Mouse (Mus musculus) cortical plate, adult 2 months (tissue): ENCODE measurements at regions not wholly inside any gene's neighbourhood (a gene's known extent, or its start where the extent isn't known, plus 50 kb on each side); places are given as distances from the start of the nearest gene placed in this dataset.

ENCODE experiments used
- CTCF ChIP-seq: fragments of 200-500 bp; IDR thresholded peaks from 2 replicates; pipeline ENCODE4 v1.5.1; 2011; ENCODE audit warnings: mild to moderate bottlenecking, control low read depth, low read length; ENCODE audit not compliant: insufficient read depth; ENCODE audit errors: extremely low read depth
- POLR2A ChIP-seq: fragments of 200-500 bp; IDR thresholded peaks from 2 replicates; pipeline ENCODE4 v1.6.1; 2011; ENCODE audit warnings: mild to moderate bottlenecking, low read length, control low read depth; ENCODE audit not compliant: insufficient read depth; ENCODE audit errors: extremely low read depth

DNA sequence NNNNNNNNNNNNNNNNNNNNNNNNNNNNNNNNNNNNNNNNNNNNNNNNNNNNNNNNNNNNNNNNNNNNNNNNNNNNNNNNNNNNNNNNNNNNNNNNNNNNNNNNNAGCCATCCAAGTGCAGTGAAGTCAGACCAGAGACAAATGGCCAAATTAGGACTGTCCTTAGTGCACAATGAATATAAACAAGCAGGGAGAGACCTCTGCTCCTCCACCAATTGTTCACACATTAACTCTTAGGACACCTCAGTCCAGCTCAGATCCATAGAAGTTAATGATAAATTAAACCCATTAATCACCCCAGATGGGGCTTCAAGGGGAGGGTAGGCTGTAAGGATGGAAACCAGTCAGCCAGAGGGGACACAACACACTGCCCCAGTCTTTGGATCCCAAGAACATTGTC lies 223.2 kb upstream of the Eef2kmt start:
- TF ChIP-seq POLR2A = no peak
- TF ChIP-seq CTCF = no peak
